Mouse (Mus musculus) liver, embryonic 13.5 days (tissue): ENCODE results near the gene Skint1. TPM values are rescaled to one million over a fixed set of nuclear protein-coding genes. Genes with fewer than 3 reads are reported as not detected.
"Not testable (repeated sequence)": the region's sequence is repeated elsewhere in the genome, so short reads cannot be mapped to it uniquely, and the experiment has no call there.

Source experiments
- ATAC-seq: fragments of 200-750 bp; cut with Nextera tagmentation; 2 replicates; pipeline ENCODE4 v1.8.0; 2017; ENCODE audit warnings: low read depth, mild to moderate bottlenecking, moderate number of reproducible peaks, moderate library complexity
- DNase-seq: peaks from one replicate; pipeline ENCODE4 v3.0.0; 2022
- H3K27ac ChIP-seq: fragments of 300-500 bp; sonication (generic); 2 replicates; pipeline ENCODE4 v1.5.1; 2015; ENCODE audit warnings: moderate library complexity, mild to moderate bottlenecking, inconsistent platforms
- H3K27me3 ChIP-seq: fragments of 300-500 bp; sonication (generic); 2 replicates; pipeline ENCODE4 v1.6.1; 2015; ENCODE audit warnings: mild to moderate bottlenecking, inconsistent platforms
- H3K36me3 ChIP-seq: fragments of 300-500 bp; sonication (generic); 2 replicates; pipeline ENCODE4 v1.6.1; 2015; ENCODE audit warnings: mild to moderate bottlenecking, inconsistent platforms
- H3K4me1 ChIP-seq: fragments of 300-500 bp; sonication (generic); replicated peaks from 2 replicates; pipeline ENCODE4 v1.6.1; 2015; ENCODE audit warnings: inconsistent platforms
- H3K4me2 ChIP-seq: fragments of 300-500 bp; sonication (generic); 2 replicates; pipeline ENCODE4 v1.6.1; 2015; ENCODE audit warnings: inconsistent platforms, mild to moderate bottlenecking, moderate library complexity
- H3K4me3 ChIP-seq: fragments of 300-500 bp; sonication (generic); replicated peaks from 2 replicates; pipeline ENCODE4 v1.5.1; 2015; ENCODE audit warnings: mild to moderate bottlenecking, inconsistent platforms
- H3K9ac ChIP-seq: fragments of 300-500 bp; sonication (generic); 2 replicates; pipeline ENCODE4 v1.6.1; 2015; ENCODE audit warnings: mild to moderate bottlenecking, inconsistent platforms
- H3K9me3 ChIP-seq: fragments of 300-500 bp; sonication (generic); replicated peaks from 2 replicates; pipeline ENCODE4 v1.6.1; 2016; ENCODE audit warnings: inconsistent platforms
- WGBS: fragments of 180-500 bp; shearing (Covaris S2); methylation state at CpG from one replicate; pipeline ENCODE4 v1.1.7; 2015; ENCODE audit not compliant: insufficient replicate concordance; 5-methylcytosine and 5-hydroxymethylcytosine counted together
- polyA plus RNA-seq: library from polyadenylated mRNA; unstranded; fragments of >200 nt; fragmentation: Nextera tagmentation; extraction: Ambion mirVana; gene quantifications from 2 replicates; pipeline ENCODE4 v1.2.1, GENCODE M21; 2015

Gene Skint1
- polyA plus RNA-seq, result not detected in 2 replicates

- H3K4me3 ChIP-seq, result no peak within 1 kb of the TSS
- no peaks in the 10 kb centered on the region for H3K9me3 ChIP-seq
- H3K27me3 ChIP-seq, result no peaks in the 10 kb centered on the region
- no peak within 1 kb of the TSS for H3K27ac ChIP-seq
- H3K4me2 ChIP-seq, result no peak within 1 kb of the TSS
- H3K9ac ChIP-seq, result no peak within 1 kb of the TSS
- no peaks in the 10 kb centered on the region for H3K36me3 ChIP-seq
- ATAC-seq, result no peak
- no peaks in the 10 kb centered on the region for H3K4me1 ChIP-seq
- no peak for DNase-seq
Measured at GRCm38 (mm10) chr4:112005969-112006368, at the start of gene Skint1. Gene Skint1, plus strand, starts transcription at chr4:112006269.

GRCm38 (mm10) chr4:111961309-111961708 is 44.8 kb upstream of the Skint1 start:
- H3K9ac ChIP-seq, result no peak overlapping the region
- H3K36me3 ChIP-seq, result no peaks in the 10 kb centered on the region
- H3K9me3 ChIP-seq, result no peaks in the 10 kb centered on the region
- H3K27ac ChIP-seq, result no peak overlapping the region
- 18% methylated on average over 1 of the region's 1 CpGs for WGBS
- ATAC-seq (no peak), DNase-seq (no peak)
- no peak overlapping the region for H3K4me2 ChIP-seq
- no peaks in the 10 kb centered on the region for H3K4me1 ChIP-seq
- H3K4me3 ChIP-seq, result no peak overlapping the region
- H3K27me3 ChIP-seq, result no peaks in the 10 kb centered on the region

- not testable (repeated sequence) for ATAC-seq, H3K4me1 ChIP-seq, H3K4me3 ChIP-seq, H3K27me3 ChIP-seq, H3K9ac ChIP-seq, H3K9me3 ChIP-seq, H3K36me3 ChIP-seq, DNase-seq, H3K4me2 ChIP-seq, H3K27ac ChIP-seq
- 41% methylated on average over 1 of the region's 1 CpGs for WGBS
Measured at GRCm38 (mm10) chr4:111963241-111963640, 42.8 kb upstream of the Skint1 start.

GRCm38 (mm10) chr4:111963669-111964068 is 42.4 kb upstream of the Skint1 start:
- no peak for DNase-seq
- Histone ChIP-seq H3K4me1 (no peaks in the 10 kb centered on the region), H3K9me3 (no peaks in the 10 kb centered on the region), H3K36me3 (no peaks in the 10 kb centered on the region), H3K4me2 (no peak overlapping the region), H3K4me3 (no peak overlapping the region), H3K9ac (no peak overlapping the region), H3K27ac (no peak overlapping the region), H3K27me3 (no peaks in the 10 kb centered on the region)
- WGBS, result 54% methylated on average over 3 of the region's 3 CpGs
- ATAC-seq, result no peak

- WGBS, result 74% methylated on average over 1 of the region's 1 CpGs
- Histone ChIP-seq H3K4me2 (no peak within 1 kb of the TSS), H3K4me3 (no peak within 1 kb of the TSS), H3K36me3 (no peaks in the 10 kb centered on the region), H3K27ac (no peak within 1 kb of the TSS), H3K9me3 (no peaks in the 10 kb centered on the region), H3K27me3 (no peaks in the 10 kb centered on the region), H3K9ac (no peak within 1 kb of the TSS), H3K4me1 (no peaks in the 10 kb centered on the region)
- no peak for ATAC-seq
- DNase-seq, result no peak
Measured at GRCm38 (mm10) chr4:111972623-111973022, 33.4 kb upstream of the Skint1 start, which contains the start of gene Skint7. Gene Skint7, plus strand, starts transcription at chr4:111972923.

GRCm38 (mm10) chr4:112071716-112072115 is 65.6 kb downstream of the Skint1 start, which contains the start of gene Skint4:
Gene Skint4, plus strand, starts transcription at chr4:112072016.
- H3K27me3 ChIP-seq, result no peaks in the 10 kb centered on the region
- no peak within 1 kb of the TSS for H3K9ac ChIP-seq
- H3K9me3 ChIP-seq, result 0 out of 2 replicates have a peak, but pooled peaks cover 3% of the 10 kb centered on the region
- H3K27ac ChIP-seq, result no peak within 1 kb of the TSS
- H3K36me3 ChIP-seq, result no peaks in the 10 kb centered on the region
- H3K4me3 ChIP-seq, result no peak within 1 kb of the TSS
- ATAC-seq (no peak), DNase-seq (no peak)
- no peak within 1 kb of the TSS for H3K4me2 ChIP-seq
- H3K4me1 ChIP-seq, result no peaks in the 10 kb centered on the region

Other genes starting within 250 kb of the Skint1 start
- gene Slc5a9, start 103.4 kb upstream of the Skint1 start, polyA plus RNA-seq, result not detected in 2 replicates
- gene Skint8, start 86.9 kb upstream of the Skint1 start, polyA plus RNA-seq, result not detected in 2 replicates
- not detected in 2 replicates for gene Skint7, start 33.3 kb upstream of the Skint1 start, polyA plus RNA-seq
- not detected in 2 replicates for gene Skint4, start 65.7 kb downstream of the Skint1 start, polyA plus RNA-seq
- 0.03 TPM in 1 of 2 replicates, not detected in the other for gene Skint3, start 226.0 kb downstream of the Skint1 start, polyA plus RNA-seq